Mouse (Mus musculus) c-Kit-negative CD71-positive TER-119-positive erythroid progenitor cells, embryonic 14.5 days (primary cell): Measurements from ENCODE around the gene Slc39a9.

Experiments
- DNase-seq: peaks from one replicate; pipeline ENCODE4 v3.0.0-alpha.2; 2013; ENCODE audit warnings: low read depth, low spot score

Gene Slc39a9

DNA sequence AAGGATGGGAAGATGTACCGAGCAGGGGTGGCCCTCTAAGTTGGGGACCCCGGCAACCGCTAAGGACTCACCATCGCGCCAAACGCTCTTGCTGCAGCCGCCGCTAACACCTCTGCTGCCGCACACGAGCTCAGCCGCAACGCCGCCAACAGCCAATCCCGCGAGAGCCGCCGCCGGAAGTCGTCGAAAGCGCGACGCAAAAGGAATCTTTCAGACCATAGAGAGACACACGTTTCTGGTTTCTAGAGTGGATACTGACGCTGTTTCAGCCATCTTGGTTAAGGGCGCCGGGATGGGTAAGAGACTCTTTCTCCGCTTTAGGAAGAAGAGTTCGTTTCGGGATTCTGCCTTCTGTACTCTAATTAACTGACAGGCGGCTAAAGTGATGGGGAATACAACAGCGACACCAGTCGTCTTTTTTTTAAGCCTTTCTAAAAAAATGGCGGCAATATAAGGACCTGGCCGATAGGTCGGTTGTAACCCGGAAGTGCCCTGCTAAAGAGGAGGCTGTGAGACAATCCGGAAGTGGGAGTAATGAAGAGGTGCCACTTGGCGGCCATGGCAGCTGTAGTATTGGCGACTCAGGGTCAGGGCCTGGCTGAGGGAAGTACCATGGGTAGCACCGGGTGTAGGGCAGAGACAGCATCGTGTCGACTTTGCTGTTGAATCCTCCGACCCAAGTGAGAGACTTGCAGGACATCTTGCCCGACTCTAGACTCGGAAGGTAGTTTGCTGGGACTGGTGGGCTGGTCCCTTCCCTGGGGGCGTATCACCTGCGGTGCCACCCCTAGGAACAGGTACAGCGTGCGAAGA is at the start of gene Slc39a9, which contains the start of gene Erh:
TSS of gene Slc39a9 (plus strand) at position 191 of the 813 bp plus-strand sequence.
TSS of gene Erh (minus strand) at position 649 of the 813 bp plus-strand sequence.
- peak; percentile 91 for DNase-seq

- no peak for DNase-seq
These were observed 49.5 kb upstream of the Slc39a9 start for GRCm38 (mm10) chr12:80594141-80594540.

DNA sequence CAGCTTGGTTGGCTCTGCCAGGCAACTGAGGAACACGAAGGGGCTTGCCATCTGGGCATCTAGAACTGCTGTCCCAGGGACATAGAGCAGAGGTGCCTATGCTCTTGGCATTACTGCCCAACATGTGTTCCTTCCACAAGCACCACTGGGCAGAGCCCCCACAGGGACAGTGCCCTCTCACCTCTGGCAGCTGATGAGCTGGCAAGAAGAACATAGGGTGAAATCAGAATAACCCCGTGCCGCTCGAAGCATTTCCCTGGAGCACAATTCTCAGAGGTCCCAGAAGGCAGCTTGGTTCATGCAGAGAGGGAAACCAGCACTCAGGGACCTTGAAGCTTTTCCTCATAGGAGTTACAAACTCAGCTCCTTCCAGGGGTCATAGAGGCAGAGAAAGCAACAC is 48.9 kb upstream of the Slc39a9 start:
- no peak for DNase-seq

DNA sequence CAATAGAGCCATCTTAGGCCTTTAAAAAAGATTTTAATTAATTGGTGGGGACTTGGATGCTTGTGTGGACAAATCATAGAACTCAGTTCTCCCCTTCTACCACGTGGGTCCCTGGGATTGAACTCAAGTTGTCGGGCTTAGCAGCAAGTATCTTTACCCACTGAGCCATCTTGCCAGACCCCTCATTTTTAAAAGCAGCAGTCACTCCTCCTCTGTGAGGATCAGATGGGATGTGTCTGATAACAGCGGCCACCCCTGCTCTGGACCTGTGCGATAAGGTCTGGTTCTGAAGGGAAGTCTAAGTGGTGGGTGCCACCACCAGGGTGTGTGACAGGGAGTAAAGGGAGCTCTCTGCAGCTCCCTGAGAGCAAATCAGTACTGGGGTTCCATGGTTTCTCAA is 48.1 kb upstream of the Slc39a9 start:
- peak; percentile 3 for DNase-seq

DNA sequence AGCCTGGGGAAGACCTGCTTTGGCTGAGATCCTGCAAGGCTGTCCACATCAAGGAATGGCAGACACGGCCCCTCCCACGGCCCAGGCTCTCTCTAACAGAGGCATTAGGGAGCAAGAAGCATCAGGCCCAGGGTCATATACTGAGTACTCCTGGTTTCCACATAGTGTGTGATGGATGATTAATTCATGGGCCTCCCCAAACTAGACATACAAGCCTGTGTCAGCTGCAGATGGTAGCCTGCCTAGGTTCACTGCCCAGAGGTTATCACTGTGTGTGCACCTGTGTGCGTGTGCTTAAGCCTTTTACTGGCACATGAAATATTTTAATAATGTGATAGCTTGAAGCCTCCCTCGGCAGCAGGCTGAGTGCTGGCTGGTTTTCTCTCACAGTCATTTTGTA is 47.7 kb upstream of the Slc39a9 start:
- no peak for DNase-seq

GRCm38 (mm10) chr12:80598236-80598635 is 45.4 kb upstream of the Slc39a9 start:
- no peak for DNase-seq

DNA sequence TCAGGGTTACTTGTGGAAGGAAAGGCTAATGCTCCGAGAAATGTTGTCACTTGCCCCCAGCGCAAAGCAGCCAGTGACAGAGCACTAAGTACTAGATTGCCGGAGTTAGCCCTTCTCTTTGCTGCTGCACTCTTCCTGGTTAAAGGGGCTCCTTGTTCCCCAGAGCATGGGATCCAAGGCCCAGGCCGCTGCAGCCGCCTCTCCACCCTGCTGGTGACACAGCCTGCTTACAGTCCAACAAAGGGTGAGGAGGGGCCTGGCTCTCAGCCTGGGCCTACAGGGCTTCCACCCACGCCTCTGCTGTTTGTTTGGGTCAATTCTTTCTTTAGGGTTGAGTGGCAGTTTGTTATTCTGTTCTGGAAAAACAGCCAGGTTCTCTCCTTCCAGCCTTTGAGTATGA is 44.9 kb upstream of the Slc39a9 start:
- no peak for DNase-seq

- no peak for DNase-seq
These were observed 42.0 kb upstream of the Slc39a9 start for GRCm38 (mm10) chr12:80601597-80602269.

GRCm38 (mm10) chr12:80602432-80602831 is 41.3 kb upstream of the Slc39a9 start:
- no peak for DNase-seq

DNA sequence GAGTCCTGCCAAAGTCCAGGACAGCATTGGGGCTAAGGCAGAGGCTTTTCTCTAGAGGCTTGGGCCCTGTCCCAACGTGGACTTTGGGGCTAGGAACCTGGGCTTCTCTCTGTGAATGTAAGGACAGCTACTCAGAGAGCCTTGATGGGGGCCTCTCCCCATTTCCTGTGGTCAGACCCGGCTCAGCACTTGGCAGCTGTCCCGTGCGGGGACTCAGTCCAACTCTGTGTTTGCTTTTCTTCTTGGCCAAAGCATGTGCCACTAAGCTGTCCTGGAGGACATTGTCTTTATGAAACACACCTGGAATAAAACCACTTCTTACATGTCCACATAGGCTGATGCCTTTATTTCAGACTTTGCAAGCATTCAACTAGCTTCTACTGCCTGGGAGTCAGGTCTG is 40.1 kb upstream of the Slc39a9 start:
- no peak for DNase-seq

DNA sequence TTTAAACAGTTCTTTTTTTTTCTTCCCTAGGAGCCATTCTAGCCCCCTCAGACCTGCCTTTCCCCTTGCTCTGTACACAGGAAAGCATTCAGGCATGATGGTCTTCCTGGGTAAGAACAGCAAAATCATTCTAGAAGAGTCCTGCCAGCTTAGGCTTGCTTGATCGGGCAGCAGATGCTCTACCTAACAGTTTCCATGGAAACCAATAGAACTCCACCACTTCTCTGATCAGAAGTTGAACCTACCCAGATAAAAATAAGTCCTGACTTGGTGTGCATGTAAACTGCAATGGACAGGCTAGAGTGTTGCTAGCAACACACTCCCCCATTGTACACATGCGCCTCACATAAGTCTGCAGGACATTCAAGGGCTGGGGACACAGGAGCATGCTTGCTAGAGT is 39.5 kb upstream of the Slc39a9 start:
- DNase-seq, result no peak

DNA sequence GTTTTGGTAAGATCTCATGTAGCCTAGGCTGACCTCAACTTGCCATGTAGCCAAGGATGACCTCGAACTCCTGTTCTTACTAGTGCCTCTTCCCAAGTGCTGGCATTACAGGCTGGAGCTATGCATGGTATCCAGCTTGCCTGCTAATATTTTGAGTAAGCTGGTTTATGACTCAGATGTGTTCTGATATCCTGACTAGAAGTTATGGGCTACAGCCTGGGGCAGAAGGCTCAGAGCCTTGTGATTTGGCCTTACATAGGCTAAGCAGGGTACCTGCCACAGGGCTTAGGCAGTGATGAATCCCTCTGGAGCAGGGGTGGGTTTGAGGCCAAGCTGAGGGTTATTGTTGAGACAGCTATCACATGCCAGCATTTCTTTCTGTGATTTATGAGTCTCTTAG is 35.1 kb upstream of the Slc39a9 start:
- DNase-seq, result no peak

DNA sequence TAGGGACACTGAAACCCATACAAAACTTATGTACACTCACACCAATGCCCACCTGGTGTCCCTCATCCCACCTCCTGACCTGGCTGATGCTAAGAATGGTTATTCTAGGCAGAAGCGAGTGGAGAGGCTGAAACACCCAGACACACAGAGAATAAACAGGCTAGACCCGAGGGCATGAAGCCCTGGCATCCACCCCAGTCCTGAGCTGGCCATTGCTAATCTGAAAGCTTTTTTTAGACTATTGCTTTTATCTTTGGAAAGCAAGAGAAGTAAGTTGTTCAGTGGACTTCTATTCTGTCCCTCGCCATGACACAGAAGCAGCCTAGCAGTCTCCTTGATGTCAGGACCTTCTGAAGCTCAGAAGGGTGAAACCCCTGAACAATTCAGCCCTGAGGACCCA is 33.8 kb upstream of the Slc39a9 start:
- no peak for DNase-seq

DNA sequence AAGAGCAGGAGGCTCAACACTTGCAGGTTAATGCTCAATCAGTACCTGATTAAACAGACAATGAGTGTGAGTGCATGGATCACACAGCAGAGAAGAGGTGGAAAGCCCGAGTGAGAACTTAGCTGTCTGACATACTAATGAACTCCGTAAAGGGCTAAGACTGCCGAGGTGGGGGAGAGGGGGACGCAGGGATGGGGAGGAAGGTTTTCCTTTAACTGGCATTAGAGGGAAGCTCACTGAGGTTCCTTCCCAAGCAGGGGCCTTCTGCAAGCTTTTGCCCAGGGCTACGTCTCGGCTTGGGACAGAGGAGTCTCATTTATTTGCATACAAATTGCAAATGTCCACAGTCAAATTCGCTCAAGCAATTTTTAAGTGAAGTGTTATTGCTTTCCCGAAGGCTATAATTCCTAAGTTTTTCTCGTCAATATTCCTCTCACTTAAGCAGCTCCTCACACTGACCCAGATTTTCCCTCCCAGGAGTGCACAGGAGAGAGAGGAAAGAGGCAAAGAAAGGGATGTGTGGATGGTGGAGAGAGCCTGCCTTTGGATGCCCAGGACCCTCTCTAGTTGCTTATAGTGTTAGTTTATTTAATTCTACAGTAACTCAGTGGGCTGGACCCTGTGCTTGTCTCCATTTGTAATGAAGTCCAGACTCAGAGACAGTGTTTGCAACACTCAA is 31.4 kb upstream of the Slc39a9 start:
- no peak for DNase-seq

DNA sequence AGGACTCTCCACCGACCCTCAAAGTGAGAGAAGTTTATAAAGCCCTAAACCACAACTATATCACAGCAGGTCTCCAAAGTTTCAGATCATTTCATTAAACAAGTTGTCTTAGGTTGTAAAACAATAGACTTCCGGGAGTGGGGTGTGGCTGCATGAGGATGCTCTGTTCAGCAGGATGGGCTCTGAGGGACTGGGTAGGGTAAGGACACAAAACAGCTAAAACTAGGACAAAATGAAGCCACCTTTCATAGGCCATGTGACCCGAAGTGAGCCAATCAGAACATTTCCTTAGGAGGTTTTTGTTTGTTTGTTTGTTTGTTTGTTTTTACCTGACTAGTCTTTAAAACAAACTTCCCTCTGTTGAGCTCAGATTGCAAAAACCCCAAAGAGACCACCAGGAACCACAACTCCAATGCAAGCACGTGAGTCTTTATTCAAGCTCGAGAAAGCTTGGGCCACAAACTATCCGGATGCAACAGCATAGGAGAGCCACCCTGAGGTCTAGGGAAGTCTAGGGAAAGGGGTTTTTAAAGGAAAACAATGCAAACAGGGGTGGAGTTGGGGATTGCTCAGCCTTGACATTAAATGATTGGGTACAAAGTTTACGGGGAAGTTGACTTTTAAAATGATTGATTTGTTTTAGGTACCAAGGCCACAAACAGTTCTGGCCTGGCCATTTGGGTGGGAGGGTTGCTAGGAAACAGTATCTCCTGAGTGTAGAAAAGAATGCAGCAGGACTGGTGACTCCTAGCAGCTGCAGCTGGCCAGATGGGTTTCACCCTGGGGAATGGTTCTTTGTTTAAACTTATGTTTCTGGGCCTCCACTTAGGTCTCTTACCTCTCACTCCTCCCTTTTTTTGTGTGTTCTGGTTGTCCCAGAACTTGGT is 28.1 kb upstream of the Slc39a9 start:
- DNase-seq, result no peak

DNA sequence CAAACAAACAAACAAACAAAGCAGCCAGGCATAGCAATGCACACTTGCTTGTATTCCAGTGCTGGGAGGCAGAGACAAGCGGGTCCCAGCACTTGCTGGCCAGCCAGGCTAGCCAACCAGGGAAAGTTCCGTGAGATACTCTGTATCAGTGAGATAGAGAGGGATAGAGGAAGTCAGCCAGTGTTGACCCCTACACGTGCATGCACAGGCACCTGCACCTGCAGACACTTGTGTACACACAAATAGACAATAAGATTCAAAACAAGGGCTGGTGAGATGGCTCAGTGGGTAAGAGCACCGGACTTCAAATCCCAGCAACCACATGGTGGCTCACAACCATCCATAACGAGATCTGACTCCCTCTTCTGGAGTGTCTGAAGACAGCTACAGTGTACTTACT is 23.2 kb upstream of the Slc39a9 start:
- no peak for DNase-seq

GRCm38 (mm10) chr12:80631790-80632189 is 11.9 kb upstream of the Slc39a9 start:
- no peak for DNase-seq

DNA sequence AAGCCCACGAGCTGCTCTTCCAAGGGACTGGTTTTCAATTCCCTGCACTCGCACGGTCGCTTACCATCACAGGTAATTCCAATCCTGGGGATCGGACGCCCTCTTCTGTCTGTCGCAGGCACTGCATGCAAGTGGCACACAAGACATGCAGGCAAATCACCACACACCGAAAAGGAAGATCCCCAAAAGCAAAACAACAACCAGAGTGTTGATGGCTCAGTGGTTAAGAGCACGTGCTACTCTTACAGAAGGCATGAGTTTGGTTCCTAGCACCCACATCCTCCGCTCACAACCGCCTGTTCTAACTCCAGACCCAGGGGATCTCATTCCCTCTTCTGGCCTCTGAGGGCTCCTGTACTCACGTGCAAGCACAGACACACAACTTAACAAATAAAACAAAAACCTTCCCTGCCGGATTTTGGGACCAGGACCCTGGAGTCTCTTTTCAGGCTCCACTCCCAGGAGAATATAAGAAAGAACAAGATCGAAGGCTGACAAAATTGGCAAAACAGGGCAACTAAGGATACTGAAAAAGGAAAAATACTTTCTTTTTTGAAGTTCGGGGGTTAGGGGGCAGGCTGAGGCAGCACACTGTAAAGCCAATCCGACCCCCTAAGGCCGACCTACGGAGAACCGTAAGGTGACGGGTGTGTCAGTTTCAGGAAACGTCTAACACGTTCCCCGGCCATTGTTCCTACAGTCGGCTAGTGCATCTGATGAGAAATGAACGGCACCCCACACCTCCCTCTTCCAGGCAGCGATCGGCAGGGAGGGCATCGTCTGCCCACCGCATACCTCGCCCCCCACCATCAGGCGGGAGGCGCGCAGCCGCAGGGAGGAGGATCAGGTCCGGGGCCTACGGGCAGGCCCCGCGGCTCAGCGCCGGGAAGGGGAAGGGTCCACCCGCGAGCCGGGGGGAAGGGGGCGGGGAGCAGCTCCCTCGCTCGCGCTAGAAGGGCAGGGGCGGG is 674 bp upstream of the Slc39a9 start:
- DNase-seq, result peak; percentile 67

DNA sequence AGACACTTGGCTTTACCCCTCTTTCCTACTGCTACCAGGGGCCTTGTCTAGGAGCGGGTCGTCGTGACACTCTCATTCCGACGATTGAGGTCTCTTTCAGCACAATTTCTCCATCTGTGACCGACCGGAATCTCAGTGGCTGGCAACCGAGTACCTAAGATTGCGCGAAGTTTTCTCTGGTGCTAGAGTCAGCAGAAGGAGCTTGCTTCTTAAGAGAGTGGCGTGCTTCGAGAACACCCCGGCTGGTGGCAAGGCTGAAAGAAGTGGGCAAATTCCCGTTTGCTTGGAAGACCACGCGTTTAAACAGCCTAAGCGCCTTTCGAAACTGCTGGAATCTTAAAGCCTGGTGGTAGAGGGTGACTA is 804 bp downstream of the Slc39a9 start:
- DNase-seq, result no peak

- no peak for DNase-seq
These were observed 2.7 kb downstream of the Slc39a9 start for GRCm38 (mm10) chr12:80646377-80646776.
